Comparison of ENCODE assay signal across 13 mouse cellular contexts in the genomic region with DNA sequence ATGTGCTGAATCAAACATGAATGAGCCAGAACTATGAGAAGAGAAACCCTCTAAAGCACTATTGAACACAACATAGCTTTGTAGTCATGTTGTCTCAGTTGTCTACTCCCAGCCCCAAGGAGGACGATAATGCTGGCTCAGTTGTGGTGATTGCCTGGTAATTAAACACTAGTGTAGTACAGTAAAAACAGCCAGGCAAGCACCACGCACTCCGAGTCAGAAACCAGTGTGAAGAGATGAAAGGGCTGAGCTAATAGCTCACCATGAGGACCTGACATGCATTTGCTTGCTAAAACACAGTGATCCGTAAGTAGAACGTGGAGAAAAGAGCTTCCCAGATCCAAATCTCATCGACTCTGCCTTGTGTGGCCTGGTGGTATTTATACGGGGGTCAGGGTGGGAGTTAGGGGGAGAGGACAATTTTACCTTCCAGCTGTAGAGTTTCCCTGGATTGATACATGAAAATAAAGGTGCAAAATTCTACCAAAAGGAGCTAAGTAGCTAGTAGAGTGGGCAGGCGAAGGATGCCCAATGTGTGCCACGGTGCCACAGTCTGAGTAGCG.
DNase-seq lines count a peak whose midpoint lies in the region; ATAC-seq lines count a peak whose summit lies in the region.
"Had no signal": no experiment of that assay in that cellular context is flagged by ENCODE, and none has a peak within 500 bp of the region (broad histone marks: within the 10 kb centered on the region; RNA-seq: fewer than 3 reads in every experiment).

No protein-coding gene starts in this region.

- H3K9ac ChIP-seq in forebrain, embryonic 16.5 days (replicated peaks; ENCODE audit: low read depth, low read length): no peak overlapping the region
- no peak overlapping the region for H3K9ac ChIP-seq in midbrain, embryonic 12.5 days (replicated peaks)
- no peak overlapping the region for H3K9ac ChIP-seq in neural tube, embryonic 14.5 days (replicated peaks; ENCODE audit: low read depth, low read length)
- H3K9ac ChIP-seq: embryonic facial prominence, embryonic 13.5 days; liver, embryonic 13.5 days had no signal

- H3K4me3 ChIP-seq in forebrain, embryonic 16.5 days (replicated peaks; ENCODE audit: low read length): no peak overlapping the region
- H3K4me3 ChIP-seq in midbrain, embryonic 12.5 days: no peak overlapping the region
- no peak overlapping the region for H3K4me3 ChIP-seq in neural tube, embryonic 14.5 days (ENCODE audit: low read depth, low read length)
- H3K4me3 ChIP-seq: embryonic facial prominence, embryonic 13.5 days; layer of hippocampus, adult 2 months; liver, embryonic 13.5 days had no signal

- no peaks in the 10 kb centered on the region; the same call in 1 of the 2 replicates for H3K9me3 ChIP-seq in forebrain, embryonic 16.5 days (ENCODE audit: control insufficient read depth, low read length)
- H3K9me3 ChIP-seq in midbrain, embryonic 12.5 days: no peaks in the 10 kb centered on the region
- no peaks in the 10 kb centered on the region for H3K9me3 ChIP-seq in neural tube, embryonic 14.5 days (ENCODE audit: control insufficient read depth, low read length)
- H3K9me3 ChIP-seq: embryonic facial prominence, embryonic 13.5 days; liver, embryonic 13.5 days had no signal

- 9% methylated on average over 10 of the region's 10 CpGs for WGBS in forebrain, embryonic 16.5 days
- 12% methylated on average over 10 of the region's 10 CpGs for WGBS in midbrain, embryonic 12.5 days
- WGBS in neural tube, embryonic 14.5 days: 11% methylated on average over 10 of the region's 10 CpGs

- peak; percentile 24 for DNase-seq in embryo, embryonic 10 days (ENCODE audit: low spot score)
- no peak for DNase-seq in embryo, embryonic 11 days
- DNase-seq in lung, postnatal 10 days: no peak
- no peak for DNase-seq in lung, postnatal 4 days
- DNase-seq in layer of hippocampus, adult 8-10 months (ENCODE audit: low spot score in 2 of 2): no peak
- DNase-seq: cerebellum, adult 9-11 months; liver, embryonic 13.5 days had no signal

- no peaks in the 10 kb centered on the region for H3K36me3 ChIP-seq in forebrain, embryonic 16.5 days (ENCODE audit: control insufficient read depth, insufficient read depth)
- no peaks in the 10 kb centered on the region for H3K36me3 ChIP-seq in midbrain, embryonic 12.5 days
- H3K36me3 ChIP-seq in neural tube, embryonic 14.5 days (ENCODE audit: control insufficient read depth, insufficient read depth, low read length): no peaks in the 10 kb centered on the region
- H3K36me3 ChIP-seq: embryonic facial prominence, embryonic 13.5 days; liver, embryonic 13.5 days had no signal

- no peak overlapping the region for H3K27ac ChIP-seq in forebrain, embryonic 16.5 days (ENCODE audit: low read length)
- peak overlapping the region; percentile 91 for H3K27ac ChIP-seq in midbrain, embryonic 12.5 days (replicated peaks)
- no peak overlapping the region for H3K27ac ChIP-seq in neural tube, embryonic 14.5 days (ENCODE audit: low read depth, low read length)
- H3K27ac ChIP-seq: embryonic facial prominence, embryonic 13.5 days; layer of hippocampus, adult 2 months; liver, embryonic 13.5 days had no signal

- peak; percentile 22; the same call in 1 of the 2 replicates for ATAC-seq in forebrain, embryonic 16.5 days
- ATAC-seq in midbrain, embryonic 12.5 days (ENCODE audit: low FRiP score, low read depth): peak; percentile 24; the same call in 1 of the 2 replicates
- peak; percentile 54; the same call in 1 of the 2 replicates for ATAC-seq in neural tube, embryonic 14.5 days (ENCODE audit: low read depth)
- ATAC-seq: lung, postnatal 0 days had no signal

- H3K4me1 ChIP-seq in forebrain, embryonic 16.5 days (replicated peaks; ENCODE audit: control insufficient read depth, insufficient read depth, low read length): peaks cover 27% of the 10 kb centered on the region
- peaks cover 45% of the 10 kb centered on the region for H3K4me1 ChIP-seq in midbrain, embryonic 12.5 days
- peaks cover 14% of the 10 kb centered on the region; the same call in 1 of the 2 replicates for H3K4me1 ChIP-seq in neural tube, embryonic 14.5 days (ENCODE audit: control insufficient read depth, insufficient read depth, low read length)
- H3K4me1 ChIP-seq: liver, embryonic 13.5 days had no signal

- H3K27me3 ChIP-seq in forebrain, embryonic 16.5 days (replicated peaks; ENCODE audit: control insufficient read depth, insufficient read depth, low read length): peaks cover 24% of the 10 kb centered on the region
- no peaks in the 10 kb centered on the region for H3K27me3 ChIP-seq in midbrain, embryonic 12.5 days
- H3K27me3 ChIP-seq in neural tube, embryonic 14.5 days (ENCODE audit: control insufficient read depth, insufficient read depth, low read length): no peaks in the 10 kb centered on the region; the same call in 1 of the 2 replicates

- H3K4me2 ChIP-seq in forebrain, embryonic 16.5 days (ENCODE audit: low read length): peak overlapping the region; percentile 6; the same call in 1 of the 2 replicates
- H3K4me2 ChIP-seq in midbrain, embryonic 12.5 days (replicated peaks): peak overlapping the region; percentile 38
- H3K4me2 ChIP-seq in neural tube, embryonic 14.5 days (ENCODE audit: low read depth, low read length): no peak overlapping the region
- H3K4me2 ChIP-seq: embryonic facial prominence, embryonic 13.5 days; liver, embryonic 13.5 days had no signal
